Mouse (Mus musculus) forebrain, embryonic 15.5 days (tissue): ENCODE data around the gene Rabepk. TPM values are rescaled to one million over a fixed set of nuclear protein-coding genes. Genes with fewer than 3 reads are reported as not detected.
"Not testable (repeated sequence)": the region's sequence is repeated elsewhere in the genome, so short reads cannot be mapped to it uniquely, and the experiment has no call there.

Experiments
- ATAC-seq: fragments of 200-750 bp; cut with Nextera tagmentation; replicated peaks from 2 replicates; pipeline ENCODE4 v1.8.0; 2017; ENCODE audit warnings: mild to moderate bottlenecking, moderate TSS enrichment, moderate library complexity
- H3K27ac ChIP-seq: fragments of 300-500 bp; sonication (generic); replicated peaks from 2 replicates; pipeline ENCODE4 v1.5.1; 2015; ENCODE audit warnings: mild to moderate bottlenecking, inconsistent platforms
- H3K27me3 ChIP-seq: fragments of 300-500 bp; sonication (generic); 2 replicates; pipeline ENCODE4 v1.6.1; 2015; ENCODE audit warnings: inconsistent platforms
- H3K36me3 ChIP-seq: fragments of 300-500 bp; sonication (generic); 2 replicates; pipeline ENCODE4 v1.6.1; 2015; ENCODE audit warnings: mild to moderate bottlenecking, inconsistent platforms
- H3K4me1 ChIP-seq: fragments of 300-500 bp; sonication (generic); 2 replicates; pipeline ENCODE4 v1.6.1; 2015; ENCODE audit warnings: inconsistent platforms
- H3K4me2 ChIP-seq: fragments of 300-500 bp; sonication (generic); replicated peaks from 2 replicates; pipeline ENCODE4 v1.6.1; 2015; ENCODE audit warnings: mild to moderate bottlenecking, inconsistent platforms
- H3K4me3 ChIP-seq: fragments of 300-500 bp; sonication (generic); 2 replicates; pipeline ENCODE4 v1.5.1; 2015; ENCODE audit warnings: mild to moderate bottlenecking, inconsistent platforms
- H3K9ac ChIP-seq: fragments of 300-500 bp; sonication (generic); replicated peaks from 2 replicates; pipeline ENCODE4 v1.6.1; 2015; ENCODE audit warnings: mild to moderate bottlenecking, inconsistent platforms
- H3K9me3 ChIP-seq: fragments of 300-500 bp; sonication (generic); 2 replicates; pipeline ENCODE4 v1.6.1; 2016; ENCODE audit warnings: inconsistent platforms
- WGBS: fragments of 180-500 bp; shearing (Covaris S2); methylation state at CpG from one replicate; pipeline ENCODE4 v1.1.7; 2015; ENCODE audit warnings: mixed read lengths; 5-methylcytosine and 5-hydroxymethylcytosine counted together
- polyA plus RNA-seq: library from polyadenylated mRNA; unstranded; fragments of >200 nt; fragmentation: Nextera tagmentation; extraction: Ambion mirVana; gene quantifications from 2 replicates; pipeline ENCODE4 v1.2.1, GENCODE M21; 2015

Gene Rabepk
- polyA plus RNA-seq, 1 experiment from 2014 or later: 30.8 TPM

DNA sequence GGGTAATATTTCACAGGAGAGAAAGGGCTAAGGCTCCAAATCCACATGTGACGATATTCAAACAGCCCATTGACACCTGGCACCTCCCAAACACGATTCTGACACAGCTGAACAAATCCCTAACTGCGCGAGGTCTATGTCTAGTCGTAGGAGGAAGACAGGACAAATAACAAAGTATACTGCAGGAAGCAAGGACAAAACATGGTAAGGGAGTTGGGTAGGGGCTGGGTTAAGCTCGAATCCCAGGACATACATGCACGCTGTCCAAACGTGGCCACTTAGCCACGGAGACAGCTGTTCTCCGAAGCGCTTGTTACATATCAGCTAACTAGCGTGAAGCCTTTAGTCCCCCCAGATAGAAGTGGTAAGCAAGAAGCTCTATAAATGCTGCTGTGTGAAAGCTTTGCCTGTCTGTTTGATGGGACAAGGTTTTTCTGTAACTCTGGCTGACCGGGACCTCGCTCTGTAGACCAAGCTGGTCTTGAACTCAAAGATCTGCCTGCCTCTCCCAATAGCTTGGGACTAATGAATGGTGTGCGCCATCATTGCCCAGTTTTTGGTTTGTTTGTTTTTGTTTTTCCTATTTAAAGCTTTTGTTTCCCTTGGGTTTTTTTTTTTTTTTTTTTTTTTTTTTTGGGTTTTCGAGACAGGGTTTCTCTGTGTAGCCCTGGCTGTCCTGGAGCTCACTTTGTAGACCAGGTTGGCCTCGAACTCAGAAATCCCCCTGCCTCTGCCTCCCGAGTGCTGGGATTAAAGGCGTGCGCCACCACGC lies 26.9 kb upstream of the Rabepk start:
- Histone ChIP-seq H3K4me1 (peaks cover 27% of the 10 kb centered on the region), H3K9ac (peak overlapping the region; percentile 94), H3K27ac (peak overlapping the region; percentile 78), H3K36me3 (peaks cover 11% of the 10 kb centered on the region), H3K4me2 (peak overlapping the region; percentile 88), H3K27me3 (no peaks in the 10 kb centered on the region), H3K9me3 (no peaks in the 10 kb centered on the region), H3K4me3 (peak overlapping the region; percentile 99)
- ATAC-seq: peak; percentile 39
- 35% methylated on average over 20 of the region's 21 CpGs for WGBS

DNA sequence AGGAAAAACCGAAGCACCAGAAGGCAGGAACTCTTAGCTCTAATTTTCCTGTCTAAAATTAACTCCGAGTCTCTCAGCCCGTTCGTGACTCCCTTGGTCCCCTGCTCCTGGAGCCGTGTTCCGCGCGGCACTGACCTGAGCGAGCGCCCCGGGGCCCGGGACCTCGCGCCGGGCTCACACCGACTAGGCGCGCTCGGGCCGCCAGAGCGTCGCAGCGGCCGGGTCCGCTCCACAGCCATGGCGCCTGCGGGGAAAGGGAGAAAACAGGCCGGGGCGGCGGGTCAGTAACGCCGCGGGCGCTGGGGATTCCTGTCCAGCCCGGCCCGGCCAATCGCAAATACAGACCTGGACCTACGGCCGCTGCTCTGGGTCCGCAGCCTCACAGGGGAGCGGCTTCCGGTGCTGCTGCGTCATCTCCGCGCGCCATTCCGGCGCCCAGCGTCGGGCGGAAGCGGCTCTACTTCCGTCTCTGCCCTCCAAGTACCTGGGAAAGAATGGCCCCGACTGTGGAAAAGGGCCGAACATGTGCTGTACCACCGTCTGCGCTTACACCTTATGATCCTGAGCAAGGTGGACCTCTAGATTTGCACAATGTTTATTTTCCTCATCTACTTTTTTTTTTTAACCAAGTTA lies 26.2 kb upstream of the Rabepk start, which contains the start of gene Fbxw2:
Fbxw2 (minus strand) TSS at position 485 of the 633 bp plus-strand sequence.
- WGBS: under 1% methylated on average over 56 of the region's 57 CpGs
- peaks cover 27% of the 10 kb centered on the region for H3K4me1 ChIP-seq
- H3K9ac ChIP-seq: peak within 1 kb of the TSS; percentile 94
- no peaks in the 10 kb centered on the region for H3K27me3 ChIP-seq
- H3K36me3 ChIP-seq: peaks cover 15% of the 10 kb centered on the region
- ATAC-seq: peak; percentile 97
- H3K4me2 ChIP-seq: peak within 1 kb of the TSS; percentile 88
- peak within 1 kb of the TSS; percentile 99 for H3K4me3 ChIP-seq
- no peaks in the 10 kb centered on the region for H3K9me3 ChIP-seq
- peak within 1 kb of the TSS; percentile 78 for H3K27ac ChIP-seq

DNA sequence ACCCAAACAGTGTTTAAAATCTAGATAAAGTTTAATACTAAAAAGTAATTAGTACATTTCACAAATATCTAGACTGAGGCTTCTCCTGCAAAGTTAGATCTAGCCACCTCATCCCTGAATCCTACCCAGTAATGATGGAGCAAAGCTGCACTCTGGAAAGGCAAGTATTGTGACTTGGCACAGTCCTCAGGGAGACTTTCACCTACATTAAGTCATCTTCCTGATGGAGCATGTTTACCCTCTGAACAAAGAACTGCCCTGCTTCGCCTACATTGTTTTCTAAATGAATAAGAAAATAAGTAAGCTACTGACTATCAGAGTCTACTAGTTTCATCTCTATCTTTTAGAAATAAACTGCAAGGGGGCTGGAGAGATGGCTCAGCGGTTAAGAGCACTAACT lies 18.8 kb upstream of the Rabepk start:
- Histone ChIP-seq H3K27ac (no peak overlapping the region), H3K36me3 (peaks cover 45% of the 10 kb centered on the region)
- 94% methylated on average over 2 of the region's 2 CpGs for WGBS

DNA sequence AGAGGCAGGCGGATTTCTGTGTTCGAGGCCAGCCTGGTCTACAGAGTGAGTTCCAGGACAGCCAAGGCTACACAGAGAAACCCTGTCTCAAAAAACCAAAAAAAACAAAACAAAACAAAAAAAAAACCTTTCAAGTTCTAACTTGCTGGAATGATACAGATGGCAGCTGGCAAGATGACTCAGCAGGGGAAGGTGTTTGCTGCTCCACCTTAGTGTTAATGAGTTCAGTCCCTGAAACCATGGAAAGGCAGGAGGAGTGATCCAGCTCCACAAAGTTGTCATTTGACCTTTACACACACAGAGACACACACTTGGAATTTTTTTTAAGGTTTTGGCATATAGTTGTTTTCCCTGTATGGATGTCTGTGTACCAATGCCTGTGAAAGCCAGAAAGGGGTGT lies 16.2 kb upstream of the Rabepk start:
- not testable (repeated sequence) for ATAC-seq, H3K4me3 ChIP-seq, H3K9ac ChIP-seq, H3K4me1 ChIP-seq, H3K9me3 ChIP-seq, H3K4me2 ChIP-seq, H3K27ac ChIP-seq, H3K27me3 ChIP-seq
- 100% methylated on average over 2 of the region's 2 CpGs for WGBS
- H3K36me3 ChIP-seq: peaks cover 45% of the 10 kb centered on the region

More for the DNA sequence above, 18.8 kb upstream of the Rabepk start:
- ATAC-seq: no peak
- Histone ChIP-seq H3K27me3 (no peaks in the 10 kb centered on the region), H3K4me1 (0 out of 2 replicates have a peak, but pooled peaks cover under 1% of the 10 kb centered on the region), H3K9ac (no peak overlapping the region), H3K9me3 (no peaks in the 10 kb centered on the region), H3K4me3 (no peak overlapping the region), H3K4me2 (no peak overlapping the region)

DNA sequence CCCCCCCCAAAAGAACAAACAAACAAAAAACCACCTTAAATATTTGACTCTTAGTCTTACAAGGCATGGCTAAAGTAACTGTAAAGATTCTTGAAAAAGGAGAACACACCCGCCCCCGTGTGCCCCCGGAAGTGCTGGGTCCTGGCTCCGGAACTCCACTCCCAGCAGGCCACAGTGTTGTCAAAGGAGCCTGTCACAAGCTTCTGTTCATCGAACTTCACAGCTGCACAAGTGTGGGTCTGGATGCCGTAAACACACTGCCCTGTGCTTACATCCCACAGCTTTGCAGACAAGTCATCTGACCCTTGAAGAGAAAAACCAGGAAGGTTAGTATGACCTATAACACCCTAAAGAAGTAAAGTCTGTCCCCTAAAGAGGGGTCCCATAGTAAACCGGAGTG lies 13.0 kb upstream of the Rabepk start:
- Histone ChIP-seq H3K4me2 (no peak overlapping the region), H3K4me1 (no peaks in the 10 kb centered on the region), H3K9ac (no peak overlapping the region), H3K27ac (no peak overlapping the region), H3K9me3 (no peaks in the 10 kb centered on the region), H3K4me3 (no peak overlapping the region), H3K27me3 (no peaks in the 10 kb centered on the region), H3K36me3 (peaks cover 54% of the 10 kb centered on the region)
- no peak for ATAC-seq
- 90% methylated on average over 7 of the region's 7 CpGs for WGBS

DNA sequence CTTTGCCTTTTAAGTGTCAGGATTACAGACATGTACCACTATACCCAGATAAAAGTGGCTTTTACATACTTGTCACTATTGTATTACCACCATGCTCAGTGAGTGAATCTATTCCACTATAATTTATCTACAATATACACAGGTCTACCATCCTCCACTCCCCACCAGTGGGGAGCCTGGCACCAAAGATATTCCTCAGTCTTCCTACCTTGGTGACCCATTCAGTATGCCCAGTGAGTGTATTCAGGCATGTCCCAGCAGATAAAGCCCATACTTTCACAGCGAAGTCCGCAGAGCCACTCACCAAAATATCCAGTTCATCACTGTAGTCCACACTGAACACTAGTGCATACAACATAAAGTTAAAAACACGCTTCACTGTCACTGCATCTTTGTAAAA lies 11.1 kb upstream of the Rabepk start:
- no peak overlapping the region for H3K4me3 ChIP-seq
- 94% methylated on average over 3 of the region's 3 CpGs for WGBS
- no peak overlapping the region for H3K27ac ChIP-seq
- peaks cover 57% of the 10 kb centered on the region for H3K36me3 ChIP-seq
- no peaks in the 10 kb centered on the region for H3K27me3 ChIP-seq
- no peak overlapping the region for H3K4me2 ChIP-seq
- no peak for ATAC-seq
- H3K4me1 ChIP-seq: peaks cover 2% of the 10 kb centered on the region; the same call in 1 of the 2 replicates
- H3K9me3 ChIP-seq: no peaks in the 10 kb centered on the region
- H3K9ac ChIP-seq: no peak overlapping the region

DNA sequence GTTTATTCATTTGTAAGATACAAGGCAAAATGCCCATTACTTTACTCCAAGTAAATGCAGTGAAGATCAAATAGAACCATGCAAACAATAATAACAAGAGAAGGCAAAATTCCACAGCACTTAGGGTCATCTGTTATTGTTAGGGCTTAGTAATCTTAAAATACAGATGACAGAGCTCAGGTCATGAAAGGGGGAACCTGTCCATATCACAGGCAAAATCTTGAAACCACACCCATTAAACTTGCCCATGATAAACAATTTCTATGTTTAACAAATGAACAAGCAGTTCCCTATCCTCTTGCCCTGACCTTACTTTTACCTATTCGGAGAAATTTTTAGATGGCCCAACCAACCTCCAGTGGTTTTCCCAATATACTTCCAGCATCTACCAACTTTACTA lies 9.9 kb upstream of the Rabepk start:
- H3K9me3 ChIP-seq: no peaks in the 10 kb centered on the region
- no peak for ATAC-seq
- H3K36me3 ChIP-seq: peaks cover 54% of the 10 kb centered on the region
- H3K4me2 ChIP-seq: no peak overlapping the region
- H3K27ac ChIP-seq: no peak overlapping the region
- 88% methylated on average over 1 of the region's 1 CpGs for WGBS
- H3K4me3 ChIP-seq: no peak overlapping the region
- peaks cover 7% of the 10 kb centered on the region for H3K4me1 ChIP-seq
- no peak overlapping the region for H3K9ac ChIP-seq
- H3K27me3 ChIP-seq: no peaks in the 10 kb centered on the region

DNA sequence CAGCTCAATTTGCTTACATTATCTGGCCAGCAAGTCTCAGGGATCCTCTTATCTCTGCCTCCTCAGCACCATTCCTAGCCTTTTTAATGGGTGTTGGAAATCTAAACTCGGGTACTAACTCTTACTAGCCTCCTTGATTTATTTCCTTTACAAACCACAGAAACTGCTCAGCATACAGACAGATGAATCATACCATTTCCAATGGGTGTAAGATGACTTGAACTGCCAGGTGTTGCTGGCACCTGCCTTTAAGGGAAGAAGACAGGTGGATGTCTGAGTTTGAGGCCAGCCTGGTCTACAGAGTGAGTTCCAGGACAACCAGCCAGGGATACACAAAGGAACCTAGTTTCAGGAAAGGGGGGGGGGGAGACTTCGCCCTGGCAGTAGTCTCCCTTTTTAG lies 8.3 kb upstream of the Rabepk start:
- H3K27ac ChIP-seq: no peak overlapping the region
- H3K36me3 ChIP-seq: peaks cover 47% of the 10 kb centered on the region
- WGBS: 85% methylated on average over 2 of the region's 2 CpGs
- ATAC-seq: no peak
- H3K4me1 ChIP-seq: peaks cover 21% of the 10 kb centered on the region
- H3K4me3 ChIP-seq: no peak overlapping the region
- no peaks in the 10 kb centered on the region for H3K27me3 ChIP-seq
- H3K9me3 ChIP-seq: no peaks in the 10 kb centered on the region
- no peak overlapping the region for H3K4me2 ChIP-seq
- H3K9ac ChIP-seq: no peak overlapping the region

DNA sequence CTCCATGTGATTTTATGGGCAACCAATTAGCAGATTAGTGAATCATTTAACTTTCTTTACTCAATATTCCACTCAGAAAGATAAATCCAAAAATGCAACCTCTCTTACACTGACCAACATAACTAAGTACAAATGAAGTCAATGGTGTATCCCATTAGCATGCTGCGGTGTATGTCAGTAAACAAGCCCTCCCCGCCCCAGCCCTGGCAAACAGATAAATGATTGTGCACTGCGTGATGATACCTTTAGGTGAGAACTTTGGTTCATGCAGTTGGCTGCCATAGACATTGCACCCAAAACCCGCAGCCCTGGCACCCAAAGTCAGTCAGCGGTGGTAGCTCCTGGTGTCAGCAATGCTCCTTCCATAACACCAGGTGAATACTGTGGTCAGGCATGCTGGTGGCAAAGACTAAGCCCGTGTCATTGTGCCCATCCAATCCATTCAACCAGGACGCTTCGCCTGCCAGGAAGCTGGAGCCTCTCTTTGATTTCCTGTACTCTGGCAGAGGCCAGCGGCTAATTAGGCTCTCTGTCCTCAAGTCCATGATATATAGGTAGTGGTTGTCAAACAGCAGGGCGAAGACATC lies 5.7 kb upstream of the Rabepk start:
- Histone ChIP-seq H3K4me1 (peaks cover 26% of the 10 kb centered on the region), H3K27me3 (no peaks in the 10 kb centered on the region), H3K4me3 (no peak overlapping the region), H3K9me3 (no peaks in the 10 kb centered on the region), H3K27ac (no peak overlapping the region), H3K36me3 (peaks cover 29% of the 10 kb centered on the region), H3K4me2 (no peak overlapping the region), H3K9ac (no peak overlapping the region)
- 94% methylated on average over 10 of the region's 10 CpGs for WGBS
- no peak for ATAC-seq

DNA sequence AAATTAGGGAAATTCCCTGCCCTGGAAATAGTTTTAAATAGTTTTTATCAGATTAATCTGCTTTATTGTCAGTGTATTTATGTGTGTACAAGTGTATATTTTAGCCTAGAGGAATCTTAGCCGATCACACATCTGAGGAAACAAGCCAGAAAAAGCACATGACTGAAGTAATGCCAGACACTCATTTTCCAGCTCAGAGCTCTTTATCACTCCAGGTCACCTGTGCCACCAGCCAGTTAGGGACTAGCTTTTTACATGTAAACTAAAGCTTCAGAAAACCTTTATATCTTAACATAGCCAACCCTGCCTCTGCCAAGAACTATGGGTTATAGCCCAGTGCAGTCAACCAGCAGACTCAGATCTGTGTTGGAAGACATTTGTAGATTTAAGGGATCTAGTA lies 5.1 kb upstream of the Rabepk start:
- Histone ChIP-seq H3K9ac (no peak overlapping the region), H3K27me3 (no peaks in the 10 kb centered on the region), H3K9me3 (no peaks in the 10 kb centered on the region), H3K27ac (no peak overlapping the region), H3K4me1 (peaks cover 29% of the 10 kb centered on the region), H3K4me3 (no peak overlapping the region), H3K36me3 (peaks cover 28% of the 10 kb centered on the region), H3K4me2 (no peak overlapping the region)
- WGBS: 73% methylated on average over 1 of the region's 1 CpGs
- no peak for ATAC-seq

DNA sequence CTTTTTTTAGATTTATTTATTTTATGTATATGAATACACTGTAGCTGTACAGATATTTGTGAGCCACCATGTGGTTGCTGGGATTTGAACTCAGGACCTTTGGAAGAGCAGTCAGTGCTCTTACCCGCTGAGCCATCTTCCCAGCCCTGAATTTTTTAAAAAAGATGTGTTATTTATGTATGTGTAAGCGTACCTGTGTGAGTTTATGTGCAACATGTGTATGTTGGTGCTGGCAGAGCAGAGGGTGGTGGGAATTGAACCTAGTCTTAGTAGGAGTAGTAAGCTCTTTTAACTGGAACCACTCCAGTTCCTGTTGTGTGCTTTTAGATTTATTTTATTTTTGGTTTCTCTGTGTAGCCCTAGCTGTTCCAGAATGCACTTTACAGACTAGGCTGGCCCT lies 4.5 kb upstream of the Rabepk start:
- WGBS: 99% methylated on average over 2 of the region's 2 CpGs
- Histone ChIP-seq H3K36me3 (peaks cover 22% of the 10 kb centered on the region), H3K9me3 (no peaks in the 10 kb centered on the region), H3K27me3 (no peaks in the 10 kb centered on the region), H3K27ac (no peak overlapping the region), H3K4me3 (no peak overlapping the region), H3K9ac (no peak overlapping the region), H3K4me1 (peaks cover 32% of the 10 kb centered on the region), H3K4me2 (no peak overlapping the region)
- no peak for ATAC-seq

DNA sequence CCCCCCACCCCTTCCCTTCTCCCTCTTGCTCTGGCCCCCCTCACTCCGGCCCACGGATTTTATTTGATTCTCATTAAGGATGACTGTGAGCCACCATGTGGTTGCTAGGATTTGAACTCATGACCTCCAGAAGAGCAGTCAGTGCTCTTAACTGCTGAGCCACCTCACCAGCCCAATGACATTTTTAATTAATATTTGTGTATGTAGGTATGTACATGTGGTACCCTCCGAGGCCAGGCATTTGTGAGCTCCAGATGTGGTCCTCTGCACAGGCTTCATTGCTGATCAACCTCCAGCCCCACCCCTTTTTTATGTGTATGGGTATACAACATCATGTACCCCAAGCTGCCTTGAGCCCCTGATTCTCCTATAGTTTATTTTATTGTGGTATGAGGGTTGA lies 4.0 kb upstream of the Rabepk start:
- Histone ChIP-seq H3K4me2 (peak overlapping the region; percentile 23), H3K4me3 (peak overlapping the region; percentile 20), H3K9me3 (no peaks in the 10 kb centered on the region), H3K4me1 (peaks cover 36% of the 10 kb centered on the region), H3K27ac (no peak overlapping the region), H3K36me3 (peaks cover 21% of the 10 kb centered on the region), H3K27me3 (no peaks in the 10 kb centered on the region), H3K9ac (no peak overlapping the region)
- WGBS: 70% methylated on average over 3 of the region's 3 CpGs
- ATAC-seq: no peak
